8 mouse cellular contexts compared by ENCODE assay signal in the genomic region with DNA sequence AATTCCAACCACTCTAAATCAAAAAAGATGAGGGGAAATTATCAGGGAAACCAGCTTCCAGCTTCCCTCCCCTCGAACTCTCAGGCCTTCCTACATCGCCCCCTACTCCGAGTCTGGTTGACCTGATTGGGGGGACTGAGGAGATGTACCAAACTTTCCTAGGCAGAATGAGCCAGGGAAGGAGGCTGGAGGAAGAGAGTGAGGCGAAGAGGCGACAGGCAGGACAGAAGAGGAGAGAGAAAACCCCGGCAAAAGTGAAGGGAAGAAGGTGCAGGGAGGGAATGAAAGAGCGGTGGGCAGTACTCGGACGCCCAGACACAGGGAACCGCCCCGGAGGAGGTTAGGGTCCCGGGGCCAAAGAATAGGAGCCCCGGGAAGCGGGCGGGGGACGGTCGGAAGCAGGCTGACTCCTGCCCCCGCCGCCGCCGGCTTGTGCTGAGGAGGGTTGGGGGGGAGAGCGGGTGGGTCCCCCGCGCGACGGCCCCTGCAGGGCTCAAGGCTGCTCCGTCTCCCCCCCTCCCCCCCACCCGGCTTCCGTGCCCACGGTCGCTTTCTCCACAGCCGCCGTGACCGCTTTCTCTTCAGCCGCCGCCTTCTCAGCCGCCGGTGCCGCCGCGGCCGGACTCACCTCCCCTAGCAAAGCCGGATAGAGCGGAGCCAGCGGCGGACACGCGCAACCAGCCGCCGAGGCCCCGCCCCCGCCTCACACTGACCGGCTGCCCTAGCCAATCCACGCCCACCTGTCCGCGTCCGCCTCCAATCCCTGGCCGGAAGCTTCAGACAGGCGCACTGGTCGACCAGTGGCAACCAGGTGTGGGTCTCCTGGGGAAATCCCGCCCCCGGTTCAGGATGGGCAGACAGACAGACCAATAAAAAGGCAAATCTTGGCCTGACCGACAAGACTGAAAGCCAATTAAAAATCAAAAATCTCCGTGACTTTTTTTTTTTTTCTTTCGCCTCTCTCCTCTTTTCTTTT. TPM values are rescaled to one million over a fixed set of nuclear protein-coding genes. Genes with fewer than 3 reads are reported as not detected.
A peak's percentile ranks its signal among the peaks of the same experiment; 100 is the strongest.
DNase-seq lines count a peak whose midpoint lies in the region; ATAC-seq and TF ChIP-seq lines count a peak whose summit lies in the region.

A gene (minus strand): TSS at position 597 of the 976 bp plus-strand sequence.

- no peak for TF ChIP-seq EP300 in liver, embryonic 14.5 days (IDR thresholded peaks at IDR 0.05; ENCODE audit: low read depth)
- TF ChIP-seq EP300 in stomach, postnatal 0 days (optimal IDR thresholded peaks at IDR 0.05), result peak; percentile 15

- peak; percentile 91 to 92 for DNase-seq in CD8-positive naive resting alpha-beta T cell, adult 2 months (ENCODE audit: low read depth in 2 of 2, low spot score in 2 of 2)
- peak; percentile 97 for DNase-seq in c-Kit-positive CD71-negative TER-119-negative erythroid progenitor cells, embryonic 14.5 days (ENCODE audit: low read depth)
- DNase-seq in forebrain, embryonic 10.5 days (ENCODE audit: extremely low spot score, low spot score), result peak; percentile 99
- peak; percentile 100 for DNase-seq in kidney, postnatal 25 days
- peak; percentile 99 for DNase-seq in liver, embryonic 14.5 days (ENCODE audit: low read depth in 3 of 3, low spot score in 3 of 3)
- peak; percentile 99 for DNase-seq in neural tube, embryonic 11.5 days (ENCODE audit: low spot score)
- peak; percentile 100 for DNase-seq in stomach, postnatal 0 days (ENCODE audit: low spot score)

- H3K27ac ChIP-seq in forebrain, embryonic 10.5 days, result peak within 1 kb of the TSS; percentile 95
- H3K27ac ChIP-seq in heart, embryonic 15.5 days, result peak within 1 kb of the TSS; percentile 91
- no peak within 1 kb of the TSS for H3K27ac ChIP-seq in liver, embryonic 14.5 days
- peak within 1 kb of the TSS; percentile 84 for H3K27ac ChIP-seq in neural tube, embryonic 11.5 days (ENCODE audit: low read depth, low read length)
- peak within 1 kb of the TSS; percentile 88 for H3K27ac ChIP-seq in stomach, postnatal 0 days (replicated peaks)

- peak; percentile 99 for ATAC-seq in heart, embryonic 15.5 days (replicated peaks; ENCODE audit: insufficient number of reproducible peaks, insufficient read depth, low FRiP score, low read depth)
- ATAC-seq in liver, embryonic 14.5 days (ENCODE audit: insufficient read depth), result peak; percentile 100
- ATAC-seq in neural tube, embryonic 11.5 days (ENCODE audit: insufficient read depth, low FRiP score, low TSS enrichment), result peak; percentile 99
- ATAC-seq in stomach, postnatal 0 days (ENCODE audit: low FRiP score, low TSS enrichment), result peak; percentile 100

- H3K4me2 ChIP-seq in heart, embryonic 15.5 days, result peak within 1 kb of the TSS; percentile 72
- H3K4me2 ChIP-seq in liver, embryonic 14.5 days (ENCODE audit: low read depth), result peak within 1 kb of the TSS; percentile 82
- H3K4me2 ChIP-seq in neural tube, embryonic 11.5 days (ENCODE audit: low read depth), result peak within 1 kb of the TSS; percentile 66
- peak within 1 kb of the TSS; percentile 82 for H3K4me2 ChIP-seq in stomach, postnatal 0 days (replicated peaks; ENCODE audit: low read depth)

- peak within 1 kb of the TSS; percentile 89 for H3K9ac ChIP-seq in heart, embryonic 15.5 days
- H3K9ac ChIP-seq in liver, embryonic 14.5 days (replicated peaks), result peak within 1 kb of the TSS; percentile 87
- peak within 1 kb of the TSS; percentile 75 for H3K9ac ChIP-seq in neural tube, embryonic 11.5 days (ENCODE audit: low read length)
- peak within 1 kb of the TSS; percentile 92 for H3K9ac ChIP-seq in stomach, postnatal 0 days (ENCODE audit: low read length)

- H3K27me3 ChIP-seq in forebrain, embryonic 10.5 days (ENCODE audit: poor library complexity, severe bottlenecking), result peaks cover 3% of the 10 kb centered on the region
- H3K27me3 ChIP-seq in heart, embryonic 15.5 days, result no peaks in the 10 kb centered on the region
- H3K27me3 ChIP-seq in liver, embryonic 14.5 days (ENCODE audit: control insufficient read depth, insufficient read depth, low read length), result no peaks in the 10 kb centered on the region
- H3K27me3 ChIP-seq in neural tube, embryonic 11.5 days (ENCODE audit: control insufficient read depth, insufficient read depth, low read length), result no peaks in the 10 kb centered on the region
- no peaks in the 10 kb centered on the region for H3K27me3 ChIP-seq in stomach, postnatal 0 days (ENCODE audit: control insufficient read depth, insufficient read depth, low read length)

- WGBS in forebrain, embryonic 10.5 days, result under 1% methylated on average over 51 of the region's 65 CpGs
- WGBS in heart, embryonic 15.5 days, result under 1% methylated on average over 64 of the region's 65 CpGs
- WGBS in liver, embryonic 14.5 days (ENCODE audit: insufficient replicate concordance), result under 1% methylated on average over 64 of the region's 65 CpGs
- under 1% methylated on average over 51 of the region's 65 CpGs for WGBS in neural tube, embryonic 11.5 days
- 0% methylated on average over 40 of the region's 65 CpGs for WGBS in stomach, postnatal 0 days

- peaks cover 36% of the 10 kb centered on the region for H3K4me1 ChIP-seq in forebrain, embryonic 10.5 days
- H3K4me1 ChIP-seq in heart, embryonic 15.5 days (replicated peaks), result peaks cover 29% of the 10 kb centered on the region
- peaks cover 3 to 14% of the 10 kb centered on the region in 2 experiments; a peak in 3 of 4 replicates for H3K4me1 ChIP-seq in liver, embryonic 14.5 days (replicated peaks; ENCODE audit: control insufficient read depth in 2 of 2, insufficient read depth in 2 of 2, low read length in 1 of 2)
- H3K4me1 ChIP-seq in neural tube, embryonic 11.5 days (ENCODE audit: control insufficient read depth, insufficient read depth, low read length), result peaks cover 20% of the 10 kb centered on the region
- 0 out of 2 replicates have a peak, but pooled peaks cover 3% of the 10 kb centered on the region for H3K4me1 ChIP-seq in stomach, postnatal 0 days (replicated peaks; ENCODE audit: control insufficient read depth, insufficient read depth)

- peaks cover 17% of the 10 kb centered on the region for H3K36me3 ChIP-seq in forebrain, embryonic 10.5 days (replicated peaks)
- H3K36me3 ChIP-seq in heart, embryonic 15.5 days, result no peaks in the 10 kb centered on the region
- no peaks in the 10 kb centered on the region for H3K36me3 ChIP-seq in liver, embryonic 14.5 days (replicated peaks; ENCODE audit: control insufficient read depth, insufficient read depth, low read depth)
- no peaks in the 10 kb centered on the region for H3K36me3 ChIP-seq in neural tube, embryonic 11.5 days (ENCODE audit: control insufficient read depth, insufficient read depth, low read length)
- H3K36me3 ChIP-seq in stomach, postnatal 0 days (ENCODE audit: control insufficient read depth, insufficient read depth, low read length), result no peaks in the 10 kb centered on the region

- TF ChIP-seq CTCF in liver, embryonic 14.5 days (IDR thresholded peaks at IDR 0.05; ENCODE audit: low read depth), result no peak
- TF ChIP-seq CTCF in stomach, postnatal 0 days (IDR thresholded peaks at IDR 0.05; ENCODE audit: low read depth), result no peak

- peak within 1 kb of the TSS; percentile 89 for H3K4me3 ChIP-seq in forebrain, embryonic 10.5 days
- H3K4me3 ChIP-seq in heart, embryonic 15.5 days, result peak within 1 kb of the TSS; percentile 85
- peak within 1 kb of the TSS; percentile 82 to 84 for H3K4me3 ChIP-seq in liver, embryonic 14.5 days (ENCODE audit: insufficient read depth in 1 of 2, low read depth in 2 of 2, low read length in 2 of 2)
- H3K4me3 ChIP-seq in neural tube, embryonic 11.5 days (ENCODE audit: low read depth, low read length), result peak within 1 kb of the TSS; percentile 78
- H3K4me3 ChIP-seq in stomach, postnatal 0 days (ENCODE audit: low read depth, low read length), result peak within 1 kb of the TSS; percentile 88

- no peaks in the 10 kb centered on the region for H3K9me3 ChIP-seq in forebrain, embryonic 10.5 days
- no peaks in the 10 kb centered on the region for H3K9me3 ChIP-seq in heart, embryonic 15.5 days (replicated peaks)
- no peaks in the 10 kb centered on the region for H3K9me3 ChIP-seq in liver, embryonic 14.5 days (ENCODE audit: control insufficient read depth, low read length)
- H3K9me3 ChIP-seq in neural tube, embryonic 11.5 days (ENCODE audit: control insufficient read depth, low read length), result no peaks in the 10 kb centered on the region
- no peaks in the 10 kb centered on the region for H3K9me3 ChIP-seq in stomach, postnatal 0 days (ENCODE audit: control insufficient read depth, low read length)

RNA-seq across cellular contexts. Expression of the gene that starts here (rescaled TPM):
- 14.1 and 20.4 TPM in 2 replicates for polyA plus RNA-seq in forebrain, embryonic 10.5 days (2016; fragmentation: Nextera tagmentation; extraction: Ambion mirVana)
- 10.8 and 13.6 TPM in 2 replicates for polyA plus RNA-seq in heart, embryonic 15.5 days (2015; fragmentation: Nextera tagmentation; extraction: Ambion mirVana)
- polyA plus RNA-seq in liver, embryonic 14.5 days (2012; rRNA removed), result 4.4 and 4.7 TPM in 2 replicates
- 3.2 and 5.3 TPM in 2 replicates for polyA plus RNA-seq in liver, embryonic 14.5 days (2014; fragmentation: Nextera tagmentation; extraction: Ambion mirVana)
- polyA plus RNA-seq in neural tube, embryonic 11.5 days (2014; fragmentation: Nextera tagmentation; extraction: Ambion mirVana), result 25.3 and 26.9 TPM in 2 replicates
- polyA plus RNA-seq in stomach, postnatal 0 days (2015; fragmentation: Nextera tagmentation; extraction: Ambion mirVana), result 9.5 and 9.9 TPM in 2 replicates
